Mouse (Mus musculus) C2C12 (cell line): Measurements from ENCODE around the gene Fas.
A peak's percentile ranks its signal among the peaks of the same experiment; 100 is the strongest.

Experiments used
- CTCF ChIP-seq: IDR thresholded peaks from one replicate; pipeline ENCODE4 v1.5.1; 2011; ENCODE audit not compliant: control insufficient read depth, insufficient read depth, insufficient read length
- FOSL1 ChIP-seq: IDR thresholded peaks from one replicate; pipeline ENCODE4 v1.8.0; 2011; ENCODE audit warnings: mild to moderate bottlenecking, low read length; ENCODE audit not compliant: poor library complexity, insufficient read depth, severe bottlenecking
- MYOD1 ChIP-seq: IDR thresholded peaks from one replicate; pipeline ENCODE4 v1.6.1; 2011; ENCODE audit warnings: low read depth; ENCODE audit not compliant: control insufficient read depth, insufficient read length

GRCm38 (mm10) chr19:34370397-34370796 lies 79.9 kb downstream of the Fas start:
- TF ChIP-seq CTCF: no peak
- TF ChIP-seq FOSL1: no peak
- peak; percentile 69 for TF ChIP-seq MYOD1
